Mouse (Mus musculus) kidney, adult 18-20 months (tissue): ENCODE measurements around the gene Sphk2.

ENCODE experiments used
- DNase-seq: peaks from one replicate; pipeline ENCODE4 v3.0.0; 2021

The Sphk2 gene

GRCm38 (mm10) chr7:45709677-45710355 lies 8.0 kb downstream of the Sphk2 start:
- DNase-seq: no peak

GRCm38 (mm10) chr7:45709036-45709435 lies 8.8 kb downstream of the Sphk2 start:
- DNase-seq: peak; percentile 36

- DNase-seq: peak; percentile 78
Observed at GRCm38 (mm10) chr7:45708221-45708761, 9.5 kb downstream of the Sphk2 start.

DNA sequence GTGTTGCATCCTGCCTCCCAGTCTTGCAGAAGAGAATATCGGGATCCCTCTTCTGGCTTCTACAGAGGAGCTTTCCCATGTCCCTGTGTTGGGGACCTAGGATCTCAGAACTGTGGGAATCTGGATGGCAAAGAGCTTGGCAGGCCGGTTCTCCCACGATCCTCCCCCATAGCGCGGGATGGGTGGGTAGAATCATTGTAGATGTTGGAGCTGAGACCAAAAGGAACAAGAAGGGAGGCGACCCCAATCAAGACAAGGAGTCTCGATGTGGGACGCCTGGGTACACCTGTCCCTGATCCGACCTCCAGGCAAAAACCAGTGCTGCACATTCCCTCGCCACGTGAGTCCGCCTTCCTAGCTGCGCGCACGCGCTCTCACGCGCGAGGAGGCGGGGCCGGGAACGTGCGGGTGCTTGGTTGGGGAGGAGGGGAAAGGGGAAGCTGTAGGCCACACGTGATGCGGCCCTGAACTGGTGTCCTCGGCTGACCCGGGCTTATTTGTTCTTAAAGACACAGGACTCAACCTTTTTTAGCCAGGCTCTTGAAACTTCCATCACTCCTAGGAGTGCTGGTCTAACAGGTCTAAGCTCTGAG lies 10.3 kb downstream of the Sphk2 start:
- DNase-seq: peak; percentile 100

GRCm38 (mm10) chr7:45706721-45707241 lies 11.0 kb downstream of the Sphk2 start:
- DNase-seq: peak; percentile 89

GRCm38 (mm10) chr7:45705873-45706281 lies 11.9 kb downstream of the Sphk2 start:
- DNase-seq: peak; percentile 87

DNA sequence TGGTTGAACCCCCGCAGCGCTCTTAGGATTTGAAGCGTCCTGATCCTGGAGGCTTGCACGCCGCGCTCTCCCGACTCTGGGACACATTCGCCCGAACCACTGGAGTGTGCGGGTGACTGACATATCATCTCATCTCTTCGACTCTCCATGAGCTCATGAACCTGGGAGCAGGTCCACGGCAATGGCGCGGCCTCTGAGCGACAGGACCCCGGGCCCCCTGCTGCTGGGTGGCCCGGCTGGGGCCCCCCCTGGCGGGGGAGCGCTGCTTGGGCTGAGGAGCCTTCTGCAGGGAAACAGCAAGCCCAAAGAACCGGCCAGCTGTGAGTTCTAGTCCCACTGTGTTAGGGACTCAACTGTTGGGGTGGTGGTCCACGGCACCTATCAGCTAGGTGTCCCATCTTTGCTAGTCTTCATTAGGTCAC lies 12.3 kb downstream of the Sphk2 start:
- DNase-seq: no peak

DNA sequence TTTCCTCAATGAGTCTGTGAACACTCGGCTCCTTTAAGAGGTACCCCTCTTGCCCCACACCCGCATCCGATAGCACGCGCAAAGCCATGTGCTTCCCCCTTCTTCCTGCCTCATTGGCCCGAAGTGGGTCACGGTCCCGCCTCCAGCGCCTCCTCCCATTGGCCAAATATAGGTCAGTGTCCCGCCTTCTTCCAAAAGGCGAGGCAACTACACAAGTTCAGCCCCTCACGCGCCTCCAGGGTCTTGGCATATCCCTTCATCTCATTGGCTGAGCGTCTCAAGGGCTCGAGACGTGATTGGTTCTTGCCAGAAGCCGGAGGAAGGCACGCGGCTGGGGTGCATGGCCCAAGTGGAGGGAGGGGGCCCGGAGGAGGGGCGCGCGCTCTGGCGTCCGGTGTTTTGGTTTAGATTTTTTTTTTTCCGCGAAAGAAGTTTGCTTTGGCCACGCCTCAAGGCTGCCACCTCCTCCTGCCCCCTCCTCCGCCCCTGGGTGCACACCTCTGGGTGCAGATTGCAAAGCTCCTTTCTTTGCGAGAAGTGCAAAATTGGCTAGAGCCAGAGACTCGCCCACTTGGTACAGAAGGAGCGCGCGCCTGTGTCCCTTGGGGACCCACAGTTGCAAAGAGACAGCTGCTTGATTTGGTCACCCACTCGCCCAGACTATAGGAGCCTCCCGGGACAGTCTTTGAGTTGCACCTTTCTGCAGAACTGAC lies 12.9 kb downstream of the Sphk2 start, which contains the start of gene Dbp:
Gene Dbp, plus strand, starts transcription at position 359 of the 713 bp plus-strand sequence.
- peak; percentile 99 for DNase-seq

DNA sequence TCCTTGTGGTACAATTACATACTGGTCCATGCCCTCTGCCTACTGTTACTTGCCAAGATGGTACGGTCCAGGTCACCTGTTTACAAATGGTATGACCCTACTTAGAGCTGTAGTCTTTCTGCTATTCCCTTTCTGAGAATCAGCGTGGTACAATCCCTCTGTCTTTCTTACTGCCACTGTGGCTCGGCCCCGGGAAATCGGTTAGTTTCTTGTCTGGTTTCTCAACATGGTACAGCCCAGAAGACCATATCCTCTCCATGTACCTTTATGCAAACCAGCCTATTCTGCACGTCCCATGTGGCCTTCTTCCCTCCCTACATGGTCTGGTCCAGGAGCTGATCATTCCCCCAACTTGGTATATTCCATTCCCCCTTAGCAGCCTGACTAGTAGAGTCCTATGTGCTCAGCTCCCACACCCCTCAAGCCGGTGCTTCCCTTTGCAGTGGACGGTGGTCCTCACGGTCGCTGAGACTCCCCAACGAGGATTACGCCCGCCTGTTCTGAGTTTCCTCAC lies 13.7 kb downstream of the Sphk2 start:
- peak; percentile 69 for DNase-seq

- no peak for DNase-seq
Observed at GRCm38 (mm10) chr7:45703521-45704033, 14.2 kb downstream of the Sphk2 start.

- no peak for DNase-seq
Observed at GRCm38 (mm10) chr7:45702809-45703520, 14.8 kb downstream of the Sphk2 start.

GRCm38 (mm10) chr7:45702316-45702715 lies 15.5 kb downstream of the Sphk2 start:
- no peak for DNase-seq

GRCm38 (mm10) chr7:45701607-45702006 lies 16.2 kb downstream of the Sphk2 start:
- DNase-seq: no peak

DNA sequence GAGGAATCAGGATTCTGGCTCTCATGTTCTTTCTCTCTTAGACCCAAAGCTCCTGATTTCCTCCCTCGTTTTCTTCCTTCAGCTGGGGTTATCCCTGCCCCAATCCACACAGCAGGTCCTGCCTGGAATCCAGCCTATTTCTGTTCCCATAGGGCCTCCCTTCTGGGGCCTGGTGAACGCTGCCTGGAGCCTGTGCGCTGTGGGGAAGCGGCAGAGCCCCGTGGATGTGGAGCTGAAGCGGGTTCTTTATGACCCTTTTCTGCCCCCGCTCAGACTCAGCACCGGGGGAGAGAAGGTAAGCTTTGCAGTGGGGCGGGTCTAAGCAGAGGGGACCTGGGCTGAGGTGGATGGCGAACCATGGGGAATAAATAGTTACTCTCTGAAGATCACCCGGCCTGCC lies 16.7 kb downstream of the Sphk2 start:
- DNase-seq: no peak

DNA sequence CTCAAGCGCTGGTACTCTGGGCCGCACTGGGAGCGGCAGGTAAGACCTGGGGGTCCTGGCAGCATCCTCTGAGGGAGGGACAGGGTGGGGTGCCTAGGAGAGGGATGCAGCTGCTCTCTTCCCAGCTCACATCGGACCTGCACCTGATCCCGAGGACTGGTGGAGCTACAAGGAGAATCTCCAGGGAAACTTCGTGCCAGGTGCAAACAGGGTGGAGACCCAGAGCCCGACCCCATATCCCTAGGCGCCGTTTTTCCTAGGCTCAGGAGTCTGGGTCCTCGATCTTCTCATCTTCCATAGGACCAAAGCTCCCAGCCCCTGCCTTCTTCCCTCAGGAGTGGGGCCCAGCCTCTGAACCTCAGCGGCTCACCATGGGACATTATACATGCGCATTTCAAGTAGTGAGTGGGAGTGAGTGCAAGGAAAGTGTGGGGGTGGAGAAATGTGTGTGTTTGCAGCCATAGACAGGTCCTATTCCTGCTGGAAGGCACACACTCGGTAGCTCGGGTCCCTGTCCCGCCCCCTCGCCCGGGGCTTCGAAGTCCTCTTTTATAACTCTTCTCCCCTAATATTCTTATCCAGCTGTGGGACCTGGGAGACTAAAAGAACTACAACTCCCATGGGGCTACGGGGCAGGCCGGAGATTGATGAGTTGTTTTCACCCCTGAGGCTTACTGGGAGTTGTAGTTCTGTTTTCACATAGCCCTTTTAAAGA lies 17.3 kb downstream of the Sphk2 start:
- peak; percentile 84 for DNase-seq

DNA sequence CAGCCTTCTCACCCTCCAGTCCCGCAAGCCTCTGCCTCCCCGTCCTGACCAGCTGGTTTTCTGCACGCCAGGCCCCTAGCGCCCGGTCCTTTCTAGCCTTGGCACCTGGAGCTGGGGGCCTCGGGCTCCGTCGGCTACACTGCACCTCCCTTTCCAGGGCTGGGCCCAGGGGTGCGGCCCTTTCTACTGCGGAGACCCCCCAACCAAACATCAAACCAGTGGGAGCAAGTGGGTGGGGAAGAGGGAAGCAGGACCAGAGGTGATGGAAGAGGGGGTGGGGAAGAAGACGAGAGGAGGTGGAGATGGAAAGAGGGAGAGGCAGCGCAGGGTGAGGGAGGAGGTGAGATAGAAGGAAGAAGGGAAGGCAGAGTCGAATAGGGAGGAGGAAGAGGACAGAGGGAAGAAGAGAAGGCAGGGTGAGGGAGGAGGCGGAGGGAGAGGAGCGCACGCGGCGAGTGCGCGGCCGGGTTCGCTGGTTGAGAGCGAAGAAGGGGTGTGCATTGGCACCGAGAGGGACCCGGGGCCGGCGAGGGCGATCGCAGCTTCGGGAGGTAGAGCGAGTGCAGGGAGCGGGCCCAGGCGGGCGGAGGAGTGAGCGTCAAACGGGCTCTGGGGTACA lies 18.2 kb downstream of the Sphk2 start, which contains the start of gene Car11:
Gene Car11, plus strand, starts transcription at position 321 of the 619 bp plus-strand sequence.
- DNase-seq: no peak

DNA sequence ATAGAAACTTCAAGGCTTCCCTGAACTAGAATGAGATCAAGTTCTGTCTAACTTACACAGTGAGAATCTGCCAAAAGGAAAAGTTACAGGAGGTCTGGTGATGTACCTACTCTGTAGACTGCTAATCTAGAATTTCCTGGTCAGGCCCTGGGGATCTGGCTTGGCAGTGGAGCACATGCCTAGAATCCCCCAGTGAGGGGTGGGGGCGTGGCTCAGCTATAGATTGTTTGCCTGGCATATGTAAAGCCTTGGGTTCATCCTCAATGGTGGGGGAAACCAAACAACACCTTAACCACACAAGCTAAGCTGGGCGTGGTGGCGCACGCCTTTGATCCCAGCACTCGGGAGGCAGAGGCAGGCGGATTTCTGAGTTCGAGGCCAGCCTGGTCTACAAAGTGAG lies 19.9 kb downstream of the Sphk2 start:
- DNase-seq: no peak

GRCm38 (mm10) chr7:45695098-45695497 lies 22.7 kb downstream of the Sphk2 start:
- DNase-seq: no peak

- DNase-seq: no peak
Observed at GRCm38 (mm10) chr7:45693921-45694591, 23.7 kb downstream of the Sphk2 start, which contains the start of gene Sec1. Gene Sec1, minus strand, starts transcription at chr7:45694402.

GRCm38 (mm10) chr7:45692364-45692763 lies 25.4 kb downstream of the Sphk2 start:
- DNase-seq: no peak
